Mouse (Mus musculus) embryo, embryonic 11.5 days (tissue): ENCODE measurements around the gene Syde2.

Experiments used
- DNase-seq: peaks from one replicate; pipeline ENCODE4 v3.0.0-alpha.2; 2012; ENCODE audit warnings: low read depth, low spot score

The Syde2 gene

DNA sequence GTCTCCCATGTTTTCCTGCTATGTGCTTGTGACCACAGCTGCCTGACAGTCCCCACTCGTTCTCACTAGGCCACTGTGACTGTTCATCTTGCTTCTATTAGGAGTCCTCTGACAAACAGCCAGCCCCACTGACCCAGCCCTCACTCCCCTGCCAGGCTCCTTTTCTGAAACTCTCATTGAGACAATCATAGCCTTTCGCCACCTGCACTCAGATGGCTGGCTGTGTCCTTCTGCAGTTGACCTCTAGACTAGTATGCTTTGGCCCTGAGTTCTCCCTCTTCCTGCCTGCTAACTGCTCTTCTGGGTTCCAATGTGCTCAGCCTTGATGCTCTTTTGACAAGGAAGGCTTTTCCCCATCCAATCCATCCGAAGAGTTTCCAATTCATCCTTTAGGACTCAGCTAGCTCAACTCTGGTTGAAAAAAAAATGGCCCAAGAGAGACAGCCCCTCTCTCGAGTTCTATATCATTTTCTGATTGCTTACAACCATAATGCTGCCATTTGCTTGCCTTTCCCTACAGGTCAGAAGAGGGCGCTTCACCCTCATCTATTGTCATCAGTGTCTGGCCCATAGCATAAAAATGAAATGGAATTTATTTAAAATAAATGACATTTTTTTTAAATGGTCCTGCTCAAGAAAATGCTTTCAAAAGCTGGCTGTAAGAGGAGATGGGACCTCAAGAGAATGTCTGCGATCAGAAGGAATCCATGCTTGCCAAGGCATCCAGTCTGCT lies 65.6 kb downstream of the Syde2 start:
- no peak for DNase-seq

DNA sequence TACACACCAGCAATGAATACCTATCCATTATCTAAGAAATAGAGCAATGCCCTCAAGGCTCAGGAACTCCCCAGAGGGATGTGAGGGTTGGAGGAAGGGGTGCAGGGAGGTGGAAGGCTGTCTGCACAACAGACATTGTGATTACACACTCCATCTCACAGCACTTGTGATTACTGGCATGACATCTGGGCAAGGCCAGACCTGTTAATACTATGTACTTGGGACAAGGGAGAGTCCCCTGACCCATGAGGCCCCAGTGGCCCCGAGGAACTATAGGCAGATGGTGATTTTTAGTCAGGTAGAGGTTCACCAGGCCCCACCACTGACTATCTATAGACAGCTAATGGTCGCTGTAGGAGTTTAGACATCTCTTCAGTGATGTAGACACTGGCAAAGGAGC lies 66.2 kb downstream of the Syde2 start:
- DNase-seq, result no peak

DNA sequence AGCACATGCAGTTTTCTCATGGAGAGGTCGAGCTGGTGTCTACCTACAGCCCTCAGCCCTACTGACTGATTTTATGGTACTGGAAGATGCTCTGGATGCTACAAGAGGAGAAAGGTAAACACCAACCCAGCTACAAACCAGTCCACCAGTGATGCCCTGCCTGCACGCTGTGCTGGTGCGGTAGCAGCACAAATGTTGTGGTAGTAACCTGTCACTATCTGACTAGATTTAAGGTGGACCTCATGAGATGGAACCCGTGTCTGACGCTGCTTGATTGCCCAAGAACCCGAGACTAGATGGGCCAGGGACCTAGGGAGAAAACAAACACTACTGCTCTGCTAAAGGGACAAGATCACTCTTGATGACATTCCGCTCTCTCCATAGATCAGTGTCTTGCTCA lies 69.5 kb downstream of the Syde2 start:
- no peak for DNase-seq

DNA sequence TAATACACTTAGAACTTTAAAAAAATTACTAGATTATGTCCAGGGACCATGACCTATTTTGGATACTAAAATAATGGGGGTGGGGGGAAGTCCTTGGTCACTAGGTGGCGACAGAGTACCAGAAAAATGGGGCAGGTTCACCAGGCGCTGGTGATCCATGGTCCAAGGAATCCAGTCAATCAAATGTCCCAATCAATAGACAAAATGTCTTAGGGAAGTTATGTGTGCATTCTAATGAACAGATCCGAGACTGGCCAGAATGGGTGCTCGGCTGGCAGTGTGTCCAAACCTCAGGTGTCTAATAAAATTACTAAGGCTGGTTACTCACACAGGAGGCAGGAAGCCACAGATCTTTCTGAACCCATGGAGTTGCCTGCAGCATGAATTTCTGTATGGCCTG lies 70.6 kb downstream of the Syde2 start:
- DNase-seq, result peak; percentile 27

DNA sequence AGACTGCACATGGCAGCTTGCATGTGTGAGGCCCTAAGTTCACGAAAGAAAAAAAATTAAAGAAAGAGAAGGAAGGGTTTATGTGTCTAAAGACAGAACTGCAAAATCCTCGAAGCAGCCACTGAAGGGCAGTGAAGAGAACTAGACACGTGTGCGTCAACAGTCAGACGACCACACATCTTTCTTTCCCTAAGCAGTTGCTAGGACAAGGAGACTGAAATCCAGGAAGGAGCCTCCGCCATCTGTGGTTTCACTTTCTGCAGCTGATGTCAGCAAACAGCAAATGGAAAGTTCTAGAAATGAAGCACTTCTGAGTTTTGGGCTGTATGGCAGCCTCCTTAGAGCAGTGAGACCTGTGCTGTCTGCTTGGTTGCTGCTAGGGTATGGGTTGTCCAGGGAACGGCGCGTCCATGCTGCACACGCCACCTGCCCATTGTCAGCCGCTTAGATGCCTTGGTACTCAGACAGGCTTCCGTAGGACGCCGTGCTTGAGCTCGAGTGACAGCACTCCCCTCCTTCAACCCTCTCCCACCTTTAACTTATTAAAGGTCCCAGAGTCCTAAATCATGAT lies 71.8 kb downstream of the Syde2 start:
- DNase-seq, result no peak

DNA sequence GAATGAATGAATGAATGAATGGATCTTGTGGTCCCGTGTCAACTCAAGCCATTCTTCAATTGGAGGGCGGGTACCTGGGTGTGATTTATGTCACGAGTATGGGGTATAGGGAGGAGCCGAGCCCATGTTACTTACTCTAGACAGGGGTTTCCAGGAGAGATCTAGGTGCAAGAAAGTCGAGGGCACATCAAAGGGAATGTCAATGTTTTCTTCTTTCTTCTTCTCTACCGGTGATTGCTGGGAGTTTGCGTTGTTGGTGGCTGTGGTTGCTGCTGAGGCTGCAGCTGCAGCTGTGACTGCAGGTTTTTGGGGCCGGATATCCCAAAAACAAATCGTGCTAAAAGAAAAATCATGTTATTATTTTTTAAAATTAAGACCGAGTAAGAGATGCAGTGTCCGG lies 75.5 kb downstream of the Syde2 start:
- no peak for DNase-seq

DNA sequence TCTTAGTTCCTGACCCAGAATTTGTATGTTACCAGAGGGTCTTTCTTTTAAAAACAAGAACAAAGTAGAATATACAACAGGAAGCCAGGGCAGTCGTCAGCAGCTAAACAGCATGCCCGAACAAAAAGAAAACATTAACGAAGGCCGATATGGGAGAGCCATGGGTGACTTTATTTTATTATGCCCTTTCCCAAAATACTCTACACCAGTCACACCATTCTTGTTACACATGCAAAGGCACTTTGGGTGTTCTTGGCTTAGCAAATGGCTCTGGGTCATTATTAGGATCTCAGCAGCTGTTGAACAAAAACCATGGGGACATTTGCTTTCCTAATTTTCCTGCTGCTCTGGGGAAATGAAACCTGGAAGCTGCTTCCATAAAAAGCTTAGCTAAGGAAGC lies 81.6 kb downstream of the Syde2 start:
- no peak for DNase-seq
